Mouse (Mus musculus): ENCODE data around the gene F2rl1.

- TF ChIP-seq CTCF (conservative IDR thresholded peaks at IDR 0.05; ENCODE audit: low read length): no peak
- TF ChIP-seq NANOG (IDR thresholded peaks at IDR 0.05; ENCODE audit: borderline replicate concordance, low read length): no peak
- TF ChIP-seq POU5F1 (IDR thresholded peaks at IDR 0.05; ENCODE audit: borderline replicate concordance, low read length): no peak
Measured at GRCm38 (mm10) chr13:95548291-95548789, 23.3 kb upstream of the F2rl1 start.

Measured in E14TG2a.4 (cell line).